Mouse (Mus musculus) small intestine, adult 2 months (tissue): Measurements from ENCODE around the gene Pygb. TPM values are rescaled to one million over a fixed set of nuclear protein-coding genes. Genes with fewer than 3 reads are reported as not detected.

ENCODE experiments used
- H3K27ac ChIP-seq: fragments of 200-500 bp; 2 replicates; pipeline ENCODE4 v1.5.1; 2012; ENCODE audit warnings: low read depth, low read length, control low read depth, inconsistent platforms; ENCODE audit not compliant: insufficient read depth
- H3K27me3 ChIP-seq: fragments of 200-500 bp; 2 replicates; pipeline ENCODE4 v1.6.1; 2012; ENCODE audit warnings: mild to moderate bottlenecking, moderate library complexity, low read length, inconsistent platforms; ENCODE audit not compliant: control insufficient read depth, insufficient read depth
- H3K36me3 ChIP-seq: fragments of 200-500 bp; 2 replicates; pipeline ENCODE4 v1.6.1; 2012; ENCODE audit warnings: mild to moderate bottlenecking, low read length, control low read depth, inconsistent platforms; ENCODE audit not compliant: control insufficient read depth, insufficient read depth
- H3K4me1 ChIP-seq: fragments of 200-500 bp; 2 replicates; pipeline ENCODE4 v1.6.1; 2012; ENCODE audit warnings: low read length, inconsistent platforms, mixed read lengths; ENCODE audit not compliant: control insufficient read depth, insufficient read depth, insufficient read length
- H3K4me3 ChIP-seq: fragments of 200-500 bp; 2 replicates; pipeline ENCODE4 v1.5.1; 2012; ENCODE audit warnings: low read depth, mild to moderate bottlenecking, control low read depth, inconsistent platforms, low read length, moderate library complexity
- CTCF ChIP-seq: fragments of 200-500 bp; IDR thresholded peaks from 2 replicates; pipeline ENCODE4 v1.5.1; 2012; ENCODE audit warnings: low read depth, mild to moderate bottlenecking, control low read depth, inconsistent platforms, low read length, moderate library complexity, mixed read lengths; ENCODE audit not compliant: insufficient replicate concordance, insufficient read length; ENCODE audit errors: extremely low read depth
- POLR2A ChIP-seq: fragments of 200-500 bp; IDR thresholded peaks from 2 replicates; pipeline ENCODE4 v1.6.1; 2012; ENCODE audit warnings: low read depth, mild to moderate bottlenecking, control low read depth, inconsistent platforms, low read length, moderate library complexity
- WGBS: fragments of 180-500 bp; shearing (Covaris S2); methylation state at CpG from one replicate; pipeline ENCODE4 v1.1.7; 2018; 5-methylcytosine and 5-hydroxymethylcytosine counted together
- polyA plus RNA-seq: library from polyadenylated mRNA; depleted of rRNA; stranded (reverse); fragments of >200 nt; gene quantifications from 2 replicates; pipeline ENCODE4 v1.2.3, GENCODE M21; 2012

Pygb gene
- polyA plus RNA-seq, 1 experiment, result 20.5 TPM

DNA sequence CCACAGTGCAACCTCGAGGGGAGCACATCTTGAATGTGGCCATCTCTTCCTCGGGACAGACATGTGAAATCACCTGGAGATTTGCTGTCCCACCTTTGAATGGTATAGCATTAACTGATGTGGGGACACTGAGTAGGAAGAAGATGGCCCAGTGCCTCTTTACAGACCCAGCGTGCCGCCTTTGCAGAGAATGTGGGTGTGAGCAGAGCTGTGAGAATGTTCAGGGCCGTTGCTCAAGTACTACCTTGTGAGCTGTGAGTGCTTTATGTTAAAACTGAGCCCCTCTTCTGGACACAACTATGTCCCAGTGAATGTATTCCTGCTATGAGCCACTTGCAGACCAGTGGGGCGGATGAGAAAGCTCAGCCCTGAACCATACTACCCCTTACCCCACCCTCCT lies 15.4 kb upstream of the Pygb start:
- TF ChIP-seq POLR2A (no peak), CTCF (no peak)
- WGBS, result 58% methylated on average over 6 of the region's 6 CpGs
- peaks cover 15% of the 10 kb centered on the region for H3K36me3 ChIP-seq
- H3K27me3 ChIP-seq, result no peaks in the 10 kb centered on the region
- peaks cover 22% of the 10 kb centered on the region for H3K4me1 ChIP-seq
- no peak overlapping the region for H3K4me3 ChIP-seq
- H3K27ac ChIP-seq, result no peak overlapping the region

DNA sequence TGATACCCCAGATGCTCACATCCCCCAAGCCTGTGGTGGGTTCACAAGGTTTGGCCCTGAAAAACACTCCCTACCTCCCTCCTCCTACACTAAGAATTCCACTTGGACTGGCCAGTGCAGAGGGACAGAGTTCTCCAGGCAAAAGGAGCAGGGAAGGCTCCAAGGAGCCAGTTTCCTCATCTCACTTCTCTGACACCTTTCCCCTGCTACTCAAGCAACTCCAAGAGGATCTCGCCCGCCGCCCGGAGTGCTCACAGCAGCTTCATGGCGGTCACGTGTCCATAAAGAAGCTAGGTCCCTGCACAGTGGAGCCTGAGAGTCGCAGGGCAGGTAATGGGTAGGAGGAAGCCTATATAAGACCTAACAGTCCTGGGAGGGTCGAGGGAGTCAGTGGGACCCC lies 14.5 kb upstream of the Pygb start:
- Histone ChIP-seq H3K4me3 (no peak overlapping the region), H3K27ac (no peak overlapping the region), H3K4me1 (peaks cover 17% of the 10 kb centered on the region), H3K27me3 (no peaks in the 10 kb centered on the region), H3K36me3 (peaks cover 14% of the 10 kb centered on the region)
- WGBS, result 89% methylated on average over 8 of the region's 8 CpGs
- TF ChIP-seq CTCF (no peak), POLR2A (no peak)

DNA sequence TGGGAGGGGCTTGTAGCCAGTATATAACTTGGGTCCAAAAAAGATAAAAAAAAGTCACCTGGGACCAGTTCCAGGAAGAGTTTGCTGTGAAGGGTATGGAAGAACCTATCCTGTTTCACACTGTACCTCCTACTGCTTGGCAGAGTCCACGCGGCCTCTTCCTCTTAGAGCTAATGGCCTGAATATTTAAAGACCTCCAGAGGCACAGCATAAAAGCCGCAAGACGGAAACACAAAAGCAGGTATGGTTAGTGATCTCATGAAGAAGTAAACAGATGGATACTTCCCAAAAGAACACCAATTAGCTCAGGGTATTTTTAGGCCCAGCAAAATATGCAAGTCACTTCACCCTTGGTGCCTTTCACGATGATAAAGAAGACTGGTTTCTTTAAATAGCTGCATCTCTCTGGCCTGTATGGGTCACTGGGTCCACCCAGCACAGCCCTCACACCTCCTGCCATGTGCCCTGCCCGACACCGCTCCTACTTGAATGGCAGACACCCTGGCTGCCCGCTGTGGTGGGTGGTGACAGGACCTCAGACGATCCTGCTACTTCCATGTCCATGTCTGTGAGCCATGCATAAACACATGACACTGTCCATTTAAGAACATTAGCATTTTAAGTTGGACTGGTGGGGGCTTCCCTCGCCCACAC lies 13.9 kb upstream of the Pygb start:
- no peak overlapping the region for H3K27ac ChIP-seq
- WGBS, result 84% methylated on average over 10 of the region's 10 CpGs
- peaks cover 11% of the 10 kb centered on the region for H3K36me3 ChIP-seq
- TF ChIP-seq POLR2A (no peak), CTCF (no peak)
- no peak overlapping the region for H3K4me3 ChIP-seq
- H3K27me3 ChIP-seq, result no peaks in the 10 kb centered on the region
- H3K4me1 ChIP-seq, result peaks cover 16% of the 10 kb centered on the region

DNA sequence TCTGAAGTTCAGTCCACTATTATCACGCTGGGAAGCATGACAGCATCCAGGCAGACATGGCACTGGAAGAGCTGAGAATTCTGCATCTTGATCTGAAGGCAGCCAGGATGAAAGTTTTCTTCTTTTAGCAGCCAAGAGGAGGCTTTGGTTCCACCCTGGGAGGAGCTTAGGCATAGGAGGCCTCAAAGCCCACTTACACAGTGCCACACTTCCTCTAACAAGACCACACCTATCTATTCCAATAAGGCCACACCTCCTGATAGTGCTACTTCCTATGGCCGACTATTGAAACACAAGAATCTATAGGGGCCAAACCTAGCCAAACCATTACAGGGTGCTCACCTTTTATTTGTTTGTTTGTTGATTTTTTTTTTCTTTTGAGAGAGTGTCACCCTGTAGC lies 3.7 kb upstream of the Pygb start:
- H3K27me3 ChIP-seq, result no peaks in the 10 kb centered on the region
- H3K36me3 ChIP-seq, result no peaks in the 10 kb centered on the region
- H3K4me1 ChIP-seq, result peaks cover 3% of the 10 kb centered on the region
- no peak for TF ChIP-seq POLR2A
- no peak for TF ChIP-seq CTCF
- H3K4me3 ChIP-seq, result no peak overlapping the region
- whole genome bisulfite sequencing, result 69% methylated on average over 2 of the region's 2 CpGs
- H3K27ac ChIP-seq, result no peak overlapping the region

DNA sequence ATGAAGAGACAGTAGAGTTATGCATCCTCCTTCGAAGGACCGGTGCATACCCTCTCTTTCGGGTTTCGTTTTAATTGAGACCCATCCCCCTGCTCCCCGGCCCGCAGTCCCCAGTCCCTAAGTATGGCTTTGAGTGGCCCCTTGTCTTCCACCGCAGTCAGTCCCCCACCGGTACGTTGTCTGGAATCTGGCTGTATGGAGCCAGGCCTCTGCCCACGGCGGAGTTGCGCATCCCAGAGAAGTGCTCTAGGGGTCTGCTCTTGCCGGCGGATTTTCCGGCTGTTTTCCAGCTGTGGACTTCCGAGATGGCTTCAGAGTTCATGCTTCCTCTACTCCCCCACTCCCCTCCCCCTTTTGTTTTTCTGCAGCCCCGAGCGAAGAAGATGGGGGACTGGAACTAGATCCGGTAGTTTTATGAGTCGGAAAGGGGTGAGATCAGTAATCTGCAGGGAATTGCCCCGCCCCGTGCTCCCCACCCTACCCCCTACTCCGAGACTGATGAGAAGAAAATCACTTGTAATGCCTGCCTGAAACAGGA lies 768 bp downstream of the Pygb start:
- no peak for TF ChIP-seq CTCF
- TF ChIP-seq POLR2A, result no peak
- Histone ChIP-seq H3K4me3 (peak overlapping the region; percentile 85), H3K27ac (no peak overlapping the region), H3K4me1 (no peaks in the 10 kb centered on the region), H3K36me3 (0 out of 2 replicates have a peak, but pooled peaks cover under 1% of the 10 kb centered on the region), H3K27me3 (no peaks in the 10 kb centered on the region)
- WGBS, result 3% methylated on average over 23 of the region's 23 CpGs

DNA sequence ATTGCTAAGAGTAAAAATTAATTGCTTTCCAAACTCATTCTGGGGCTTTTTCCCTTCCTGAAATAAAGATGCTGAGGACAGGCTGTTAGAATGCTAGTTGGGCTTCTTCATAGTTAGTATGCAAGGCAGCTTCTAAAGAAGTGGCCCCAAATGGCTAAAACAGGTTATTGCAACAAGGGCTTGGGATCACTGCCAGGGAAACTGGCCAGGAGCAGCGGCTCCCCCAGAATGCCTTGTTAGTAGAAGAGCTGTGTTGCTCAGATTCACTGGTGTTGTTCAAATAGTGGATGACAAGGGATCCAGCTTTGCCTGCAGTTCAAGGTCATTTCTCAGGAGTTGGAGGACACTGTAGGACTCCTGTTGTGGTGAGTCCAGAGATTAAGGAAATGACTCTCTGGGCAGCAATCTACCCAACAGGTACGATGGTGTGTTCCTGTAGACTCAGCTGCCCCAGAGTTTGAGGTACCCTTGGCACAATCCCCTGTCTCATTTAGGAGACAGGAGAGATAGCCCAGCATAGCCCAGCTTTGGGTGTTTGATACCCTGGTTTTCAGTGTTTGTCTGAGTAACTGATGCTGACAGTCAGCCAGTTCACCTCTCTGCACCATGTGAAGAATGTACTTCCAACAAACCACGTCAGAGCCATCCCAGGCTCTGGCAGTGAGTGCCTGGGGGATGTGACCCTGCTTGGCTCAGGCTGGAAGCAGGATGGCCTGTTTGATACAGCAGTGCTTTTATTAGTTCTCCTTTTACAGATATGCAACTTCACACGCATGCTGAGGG lies 2.4 kb downstream of the Pygb start:
- H3K4me1 ChIP-seq, result no peaks in the 10 kb centered on the region
- TF ChIP-seq CTCF, result no peak
- TF ChIP-seq POLR2A, result no peak
- H3K4me3 ChIP-seq, result no peak overlapping the region

DNA sequence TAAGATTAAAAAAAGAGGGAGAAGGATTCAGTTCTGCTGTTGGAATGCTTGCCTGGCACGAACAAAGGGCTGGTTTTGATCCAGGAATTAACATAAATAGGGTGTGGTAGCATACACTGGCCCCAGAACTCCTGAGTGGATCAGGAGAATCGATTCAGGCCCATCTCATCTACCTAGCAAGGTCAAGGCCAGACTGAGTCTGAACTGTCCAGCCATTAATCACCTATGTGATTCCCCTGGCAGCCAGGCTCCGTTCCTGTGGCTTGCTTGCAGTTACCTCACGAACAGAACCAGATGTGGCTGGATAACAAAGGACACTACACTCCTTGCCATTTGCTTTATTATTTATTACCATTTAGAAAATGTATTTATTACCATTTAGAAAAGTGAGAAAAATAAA lies 6.8 kb downstream of the Pygb start:
- peaks cover 9% of the 10 kb centered on the region for H3K36me3 ChIP-seq
- WGBS, result 60% methylated on average over 4 of the region's 4 CpGs
- peaks cover 2% of the 10 kb centered on the region; the same call in 1 of the 2 replicates for H3K4me1 ChIP-seq
- no peaks in the 10 kb centered on the region for H3K27me3 ChIP-seq
- TF ChIP-seq CTCF (no peak), POLR2A (no peak)
- no peak overlapping the region for H3K4me3 ChIP-seq
- H3K27ac ChIP-seq, result no peak overlapping the region

More for the DNA sequence above, 2.4 kb downstream of the Pygb start:
- peaks cover 8% of the 10 kb centered on the region for H3K36me3 ChIP-seq
- peak overlapping the region; percentile 21; the same call in 1 of the 2 replicates for H3K27ac ChIP-seq
- no peaks in the 10 kb centered on the region for H3K27me3 ChIP-seq
- WGBS, result 37% methylated on average over 4 of the region's 4 CpGs
